Mouse (Mus musculus): Measurements from ENCODE around the gene Fam20a.

DNA sequence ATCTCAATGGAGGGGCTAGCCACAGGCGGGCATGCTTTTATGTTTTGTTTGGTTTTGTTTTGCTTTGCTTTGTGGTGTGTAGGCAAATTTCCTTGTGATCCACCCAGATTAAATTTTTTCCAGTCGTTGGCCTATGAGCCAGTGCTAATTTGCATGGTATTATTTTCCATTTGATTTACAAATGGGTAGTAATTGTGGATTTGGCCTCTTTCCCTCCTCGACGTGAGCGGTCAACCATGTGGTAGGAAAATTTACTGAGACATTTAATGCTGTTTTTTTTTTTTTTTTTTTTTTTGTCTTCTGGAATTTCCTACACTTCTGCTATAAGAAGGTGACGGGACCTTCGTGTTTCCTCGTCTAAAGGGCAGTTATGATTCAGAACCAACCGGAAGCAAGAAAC, 18.2 kb downstream of the Fam20a start:
- TF ChIP-seq CTCF (IDR thresholded peaks at IDR 0.05; ENCODE audit: control insufficient read depth, insufficient read depth, low read length) = no peak
- TF ChIP-seq POLR2A (IDR thresholded peaks at IDR 0.05; ENCODE audit: borderline replicate concordance, control insufficient read depth, low read depth, low read length) = no peak
